Mouse (Mus musculus): ENCODE results near the gene Ralgds. TPM values are rescaled to one million over a fixed set of nuclear protein-coding genes. Genes with fewer than 3 reads are reported as not detected.
A peak's percentile ranks its signal among the peaks of the same experiment; 100 is the strongest.

Gene Ralgds
- polyA plus RNA-seq, 1 experiment = 36.6 TPM

DNA sequence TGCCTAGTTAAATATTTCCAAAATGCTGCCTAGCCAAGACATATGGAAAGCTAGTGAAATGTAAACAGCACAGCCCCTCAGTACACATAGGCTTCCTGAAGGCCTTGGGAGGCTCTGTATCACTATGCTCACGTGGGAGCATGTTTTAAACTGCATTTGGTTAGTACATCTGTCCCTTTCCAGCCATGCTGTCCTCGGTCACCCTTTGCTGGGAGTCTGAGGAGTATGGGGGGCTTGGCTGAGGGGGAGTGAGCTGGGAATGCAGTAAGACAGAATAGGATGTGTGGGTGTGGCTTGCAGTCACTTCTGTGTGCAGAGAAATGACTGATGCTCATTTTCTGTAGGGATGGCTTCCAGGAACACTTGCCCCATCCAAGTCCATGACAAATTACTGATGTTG, 72.8 kb downstream of the Ralgds start:
- Histone ChIP-seq H3K27ac (ENCODE audit: insufficient read depth, low read length) (no peak overlapping the region), H3K4me1 (ENCODE audit: control insufficient read depth, insufficient read depth, insufficient read length) (no peaks in the 10 kb centered on the region), H3K27me3 (ENCODE audit: control insufficient read depth, insufficient read depth, low read length) (no peaks in the 10 kb centered on the region), H3K36me3 (ENCODE audit: control insufficient read depth, insufficient read depth, low read length) (no peaks in the 10 kb centered on the region), H3K4me3 (ENCODE audit: extremely low read depth, insufficient read depth, insufficient read length) (no peak overlapping the region)
- WGBS = 47% methylated on average over 2 of the region's 2 CpGs
- DNase-seq (ENCODE audit: low read depth in 1 of 2, low spot score in 2 of 2) = no peak
- TF ChIP-seq POLR2A (IDR thresholded peaks at IDR 0.05; ENCODE audit: low read depth, low read length) (no peak), CTCF (IDR thresholded peaks at IDR 0.05; ENCODE audit: extremely low read depth, insufficient read depth, insufficient read length, insufficient replicate concordance) (no peak)

DNA sequence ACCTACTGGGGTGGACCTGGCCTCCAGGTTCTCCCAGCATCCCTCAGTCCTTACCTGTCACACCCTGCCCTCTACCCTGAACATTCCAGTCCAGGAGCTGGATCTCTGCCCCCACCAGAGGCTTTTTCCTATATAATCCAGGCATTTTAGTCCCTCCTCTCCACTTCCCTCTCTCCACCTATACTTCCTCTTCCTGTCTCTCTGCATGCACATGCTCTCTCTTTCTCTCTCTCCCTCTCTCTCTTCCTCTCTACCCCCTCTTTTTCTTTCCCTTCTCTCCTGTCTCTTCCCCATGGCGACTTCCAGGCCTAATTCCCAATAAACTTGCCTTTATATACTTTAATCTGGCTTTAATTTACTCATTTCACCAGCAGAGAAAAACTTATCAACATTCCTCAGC, 75.6 kb downstream of the Ralgds start:
- no peak for TF ChIP-seq POLR2A (IDR thresholded peaks at IDR 0.05; ENCODE audit: low read depth, low read length)
- TF ChIP-seq CTCF (IDR thresholded peaks at IDR 0.05; ENCODE audit: extremely low read depth, insufficient read depth, insufficient read length, insufficient replicate concordance) = no peak
- H3K27me3 ChIP-seq (ENCODE audit: control insufficient read depth, insufficient read depth, low read length) = no peaks in the 10 kb centered on the region
- no peak overlapping the region for H3K27ac ChIP-seq (ENCODE audit: insufficient read depth, low read length)
- 17% methylated on average over 1 of the region's 1 CpGs for WGBS
- H3K36me3 ChIP-seq (ENCODE audit: control insufficient read depth, insufficient read depth, low read length) = no peaks in the 10 kb centered on the region
- H3K4me1 ChIP-seq (ENCODE audit: control insufficient read depth, insufficient read depth, insufficient read length) = no peaks in the 10 kb centered on the region
- H3K4me3 ChIP-seq (ENCODE audit: extremely low read depth, insufficient read depth, insufficient read length) = no peak overlapping the region
- DNase-seq (ENCODE audit: low read depth in 1 of 2, low spot score in 2 of 2) = no peak

DNA sequence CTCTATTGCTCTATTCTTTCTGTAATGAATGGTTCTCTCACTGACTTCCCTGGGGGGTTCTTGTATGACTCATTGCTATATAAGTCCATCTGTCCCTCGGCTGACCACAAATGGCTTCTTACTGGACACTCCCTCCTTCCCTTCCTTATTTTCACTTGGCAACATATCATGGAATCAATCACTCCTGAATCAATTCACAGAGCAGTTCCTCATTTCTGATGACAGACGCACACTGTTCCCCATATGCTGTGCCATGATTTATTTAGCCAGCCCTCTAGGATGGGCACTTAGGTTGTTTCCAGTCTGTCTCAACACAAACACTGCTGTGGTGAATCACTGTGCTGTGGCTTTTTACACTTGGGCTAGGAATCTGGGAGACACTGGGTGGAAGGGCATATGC, 78.6 kb downstream of the Ralgds start:
- H3K27ac ChIP-seq (ENCODE audit: insufficient read depth, low read length) = no peak overlapping the region
- H3K4me1 ChIP-seq (ENCODE audit: control insufficient read depth, insufficient read depth, insufficient read length) = no peaks in the 10 kb centered on the region
- H3K36me3 ChIP-seq (ENCODE audit: control insufficient read depth, insufficient read depth, low read length) = no peaks in the 10 kb centered on the region
- 20% methylated on average over 2 of the region's 2 CpGs for WGBS
- no peak for TF ChIP-seq CTCF (IDR thresholded peaks at IDR 0.05; ENCODE audit: extremely low read depth, insufficient read depth, insufficient read length, insufficient replicate concordance)
- no peak for TF ChIP-seq POLR2A (IDR thresholded peaks at IDR 0.05; ENCODE audit: low read depth, low read length)
- H3K4me3 ChIP-seq (ENCODE audit: extremely low read depth, insufficient read depth, insufficient read length) = no peak overlapping the region
- H3K27me3 ChIP-seq (ENCODE audit: control insufficient read depth, insufficient read depth, low read length) = no peaks in the 10 kb centered on the region
- DNase-seq (ENCODE audit: low read depth in 1 of 2, low spot score in 2 of 2) = no peak

DNA sequence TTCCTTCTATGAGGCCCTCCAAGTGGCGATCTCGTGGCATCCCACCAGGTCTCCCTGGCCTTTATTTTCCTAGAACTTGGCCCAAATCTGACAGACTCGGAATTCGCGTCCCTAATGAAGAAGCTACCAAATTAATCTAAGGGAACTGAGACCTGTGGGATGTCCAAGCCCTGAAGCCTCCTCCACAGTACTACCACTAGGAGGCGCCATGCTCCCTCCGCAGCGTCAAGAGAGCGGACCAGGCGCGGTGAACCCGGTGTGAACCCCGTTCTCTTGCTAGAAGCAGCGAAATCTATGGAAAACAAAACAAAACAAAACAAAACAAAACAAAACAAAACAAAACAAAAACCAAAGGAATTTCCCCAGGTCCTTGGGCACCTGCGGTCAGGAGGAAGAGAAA, 79.9 kb downstream of the Ralgds start:
- 9% methylated on average over 15 of the region's 15 CpGs for WGBS
- DNase-seq (ENCODE audit: low read depth in 1 of 2, low spot score in 2 of 2) = peak; percentile 35 to 70
- no peak overlapping the region for H3K4me3 ChIP-seq (ENCODE audit: extremely low read depth, insufficient read depth, insufficient read length)
- no peak overlapping the region for H3K27ac ChIP-seq (ENCODE audit: insufficient read depth, low read length)
- no peaks in the 10 kb centered on the region for H3K36me3 ChIP-seq (ENCODE audit: control insufficient read depth, insufficient read depth, low read length)
- H3K27me3 ChIP-seq (ENCODE audit: control insufficient read depth, insufficient read depth, low read length) = no peaks in the 10 kb centered on the region
- TF ChIP-seq POLR2A (IDR thresholded peaks at IDR 0.05; ENCODE audit: low read depth, low read length) (no peak), CTCF (IDR thresholded peaks at IDR 0.05; ENCODE audit: extremely low read depth, insufficient read depth, insufficient read length, insufficient replicate concordance) (peak; percentile 90; the same call in 1 of the 2 replicates)
- no peaks in the 10 kb centered on the region for H3K4me1 ChIP-seq (ENCODE audit: control insufficient read depth, insufficient read depth, insufficient read length)

DNA sequence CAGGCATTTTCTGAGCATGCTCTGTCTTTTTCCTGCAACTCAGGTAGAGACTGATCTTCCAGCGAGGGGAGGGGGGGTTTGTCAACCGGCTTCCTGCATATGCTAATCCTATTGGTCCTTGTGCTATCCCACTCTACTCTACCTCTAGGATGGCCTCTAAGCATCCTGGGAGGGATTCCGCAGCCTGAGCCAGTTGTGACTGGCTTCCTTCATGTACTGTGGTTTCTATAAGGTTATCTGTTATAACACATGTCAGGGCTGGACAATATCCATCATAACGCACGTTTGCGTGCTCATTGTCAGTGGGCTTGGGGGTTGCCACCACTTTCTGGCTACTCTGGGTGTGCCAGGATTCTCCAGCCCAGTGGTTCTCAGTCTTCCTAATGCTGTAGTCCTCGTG, 83.1 kb downstream of the Ralgds start:
- Histone ChIP-seq H3K36me3 (ENCODE audit: control insufficient read depth, insufficient read depth, low read length) (no peaks in the 10 kb centered on the region), H3K27me3 (ENCODE audit: control insufficient read depth, insufficient read depth, low read length) (no peaks in the 10 kb centered on the region), H3K4me1 (ENCODE audit: control insufficient read depth, insufficient read depth, insufficient read length) (peaks cover 4% of the 10 kb centered on the region; the same call in 1 of the 2 replicates), H3K4me3 (ENCODE audit: extremely low read depth, insufficient read depth, insufficient read length) (no peak overlapping the region), H3K27ac (ENCODE audit: insufficient read depth, low read length) (no peak overlapping the region)
- 80% methylated on average over 7 of the region's 7 CpGs for WGBS
- no peak for TF ChIP-seq POLR2A (IDR thresholded peaks at IDR 0.05; ENCODE audit: low read depth, low read length)
- TF ChIP-seq CTCF (IDR thresholded peaks at IDR 0.05; ENCODE audit: extremely low read depth, insufficient read depth, insufficient read length, insufficient replicate concordance) = no peak
- no peak for DNase-seq (ENCODE audit: low read depth in 1 of 2, low spot score in 2 of 2)

DNA sequence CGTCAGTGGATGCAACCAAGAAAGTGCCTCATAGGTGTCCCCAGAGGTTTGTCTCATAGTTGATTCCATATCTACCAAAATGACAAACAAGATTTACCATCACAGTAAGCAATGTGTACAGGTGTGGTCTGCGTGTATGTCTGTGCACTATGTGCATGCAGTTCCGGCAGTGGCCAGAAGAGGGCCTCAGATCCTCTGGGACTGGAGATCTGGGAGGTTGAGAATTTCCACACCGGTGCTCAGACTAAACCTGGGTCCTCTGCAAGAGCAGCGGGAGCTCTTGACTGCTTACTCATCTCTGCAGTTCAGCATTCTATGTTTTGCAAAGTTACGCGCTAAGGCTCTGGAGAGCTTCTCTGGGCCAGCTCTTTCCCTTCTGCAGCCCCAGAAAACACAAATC, 84.1 kb downstream of the Ralgds start:
- no peaks in the 10 kb centered on the region for H3K36me3 ChIP-seq (ENCODE audit: control insufficient read depth, insufficient read depth, low read length)
- peaks cover 4% of the 10 kb centered on the region; the same call in 1 of the 2 replicates for H3K4me1 ChIP-seq (ENCODE audit: control insufficient read depth, insufficient read depth, insufficient read length)
- H3K4me3 ChIP-seq (ENCODE audit: extremely low read depth, insufficient read depth, insufficient read length) = no peak overlapping the region
- no peak for DNase-seq (ENCODE audit: low read depth in 1 of 2, low spot score in 2 of 2)
- no peak overlapping the region for H3K27ac ChIP-seq (ENCODE audit: insufficient read depth, low read length)
- TF ChIP-seq POLR2A (IDR thresholded peaks at IDR 0.05; ENCODE audit: low read depth, low read length) (no peak), CTCF (IDR thresholded peaks at IDR 0.05; ENCODE audit: extremely low read depth, insufficient read depth, insufficient read length, insufficient replicate concordance) (no peak)
- H3K27me3 ChIP-seq (ENCODE audit: control insufficient read depth, insufficient read depth, low read length) = no peaks in the 10 kb centered on the region
- 87% methylated on average over 7 of the region's 7 CpGs for WGBS

DNA sequence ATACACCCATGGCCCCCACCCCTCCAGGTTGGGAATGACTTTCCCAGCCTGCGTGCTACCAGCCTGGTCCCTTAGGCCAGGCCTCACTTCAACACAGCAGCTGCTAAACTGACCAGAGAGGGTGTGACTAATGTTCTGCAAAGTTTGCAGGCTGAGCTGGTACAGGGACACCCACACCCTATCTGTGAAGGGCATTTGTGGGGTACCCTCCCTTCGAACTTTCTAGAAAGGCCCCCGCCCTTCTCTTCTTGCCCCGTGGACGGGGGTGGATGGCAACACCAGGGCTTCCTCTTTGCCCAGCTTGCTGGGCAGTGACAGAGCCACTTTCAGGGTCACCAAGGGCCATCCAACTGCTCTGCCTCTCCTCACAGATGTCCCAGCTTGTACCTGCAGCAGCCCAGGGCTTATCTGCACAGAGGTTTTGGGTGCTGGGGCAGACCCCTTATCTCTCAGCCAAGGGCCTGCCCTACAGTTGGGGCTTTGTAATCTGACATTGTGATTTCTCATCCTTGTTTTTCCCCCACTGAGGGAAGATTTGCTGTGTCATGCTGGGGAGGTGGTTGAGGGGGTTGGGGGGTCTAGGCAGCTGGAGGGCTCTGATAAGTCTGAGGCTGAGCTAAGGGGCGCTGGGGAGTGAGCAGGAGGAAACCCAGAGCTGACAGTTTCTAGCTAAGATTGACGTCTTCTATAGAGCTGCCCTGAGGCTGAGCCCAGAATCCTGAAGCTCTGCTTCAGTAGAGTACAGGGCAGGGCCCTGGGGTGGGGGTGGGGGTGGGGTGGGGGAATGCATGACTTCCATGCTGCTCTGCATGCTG, 85.0 kb downstream of the Ralgds start:
- Histone ChIP-seq H3K4me1 (ENCODE audit: control insufficient read depth, insufficient read depth, insufficient read length) (peaks cover 4% of the 10 kb centered on the region; the same call in 1 of the 2 replicates), H3K27ac (ENCODE audit: insufficient read depth, low read length) (no peak overlapping the region), H3K36me3 (ENCODE audit: control insufficient read depth, insufficient read depth, low read length) (no peaks in the 10 kb centered on the region), H3K27me3 (ENCODE audit: control insufficient read depth, insufficient read depth, low read length) (no peaks in the 10 kb centered on the region), H3K4me3 (ENCODE audit: extremely low read depth, insufficient read depth, insufficient read length) (no peak overlapping the region)
- TF ChIP-seq POLR2A (IDR thresholded peaks at IDR 0.05; ENCODE audit: low read depth, low read length) (no peak), CTCF (IDR thresholded peaks at IDR 0.05; ENCODE audit: extremely low read depth, insufficient read depth, insufficient read length, insufficient replicate concordance) (no peak)
- no peak for DNase-seq (ENCODE audit: low read depth in 1 of 2, low spot score in 2 of 2)
- 48% methylated on average over 7 of the region's 7 CpGs for WGBS

All from spleen, adult 2 months (tissue).